Mouse (Mus musculus) kidney, embryonic 15.5 days (tissue): ENCODE data around the gene Slc35c2. TPM values are rescaled to one million over a fixed set of nuclear protein-coding genes. Genes with fewer than 3 reads are reported as not detected.

ENCODE experiments used
- ATAC-seq: fragments of 200-750 bp; cut with Nextera tagmentation; replicated peaks from 2 replicates; pipeline ENCODE4 v1.8.0; 2017; ENCODE audit warnings: moderate TSS enrichment; ENCODE audit not compliant: low FRiP score
- H3K27ac ChIP-seq: fragments of 300-500 bp; sonication (generic); 2 replicates; pipeline ENCODE4 v1.5.1; 2015; ENCODE audit warnings: mild to moderate bottlenecking, inconsistent platforms
- H3K27me3 ChIP-seq: fragments of 300-500 bp; sonication (generic); 2 replicates; pipeline ENCODE4 v1.6.1; 2015; ENCODE audit warnings: inconsistent platforms
- H3K36me3 ChIP-seq: fragments of 300-500 bp; sonication (generic); 2 replicates; pipeline ENCODE4 v1.6.1; 2015; ENCODE audit warnings: inconsistent platforms
- H3K4me1 ChIP-seq: fragments of 300-500 bp; sonication (generic); 2 replicates; pipeline ENCODE4 v1.6.1; 2015; ENCODE audit warnings: inconsistent platforms
- H3K4me2 ChIP-seq: fragments of 300-500 bp; sonication (generic); 2 replicates; pipeline ENCODE4 v1.6.1; 2015; ENCODE audit warnings: moderate library complexity, mild to moderate bottlenecking, inconsistent platforms
- H3K4me3 ChIP-seq: fragments of 300-500 bp; sonication (generic); replicated peaks from 2 replicates; pipeline ENCODE4 v1.5.1; 2015; ENCODE audit warnings: mild to moderate bottlenecking, inconsistent platforms
- H3K9ac ChIP-seq: fragments of 300-500 bp; sonication (generic); 2 replicates; pipeline ENCODE4 v1.6.1; 2015; ENCODE audit warnings: mild to moderate bottlenecking, inconsistent platforms
- H3K9me3 ChIP-seq: fragments of 300-500 bp; sonication (generic); replicated peaks from 2 replicates; pipeline ENCODE4 v1.6.1; 2016; ENCODE audit warnings: inconsistent platforms
- WGBS: fragments of 180-500 bp; shearing (Covaris S2); methylation state at CpG from one replicate; pipeline ENCODE4 v1.1.7; 2015; ENCODE audit warnings: mixed read lengths; 5-methylcytosine and 5-hydroxymethylcytosine counted together
- polyA plus RNA-seq: library from polyadenylated mRNA; unstranded; fragments of >200 nt; fragmentation: Nextera tagmentation; extraction: Ambion mirVana; gene quantifications from 2 replicates; pipeline ENCODE4 v1.2.1, GENCODE M21; 2015

Slc35c2 gene
- polyA plus RNA-seq, 1 experiment from 2014 or later = 53.7 TPM

- H3K36me3 ChIP-seq = no peaks in the 10 kb centered on the region
- no peak overlapping the region for H3K9ac ChIP-seq
- no peak for ATAC-seq
- peaks cover 90% of the 10 kb centered on the region for H3K4me1 ChIP-seq
- WGBS = 82% methylated on average over 22 of the region's 22 CpGs
- no peak overlapping the region for H3K4me3 ChIP-seq
- no peak overlapping the region for H3K4me2 ChIP-seq
- H3K27me3 ChIP-seq = no peaks in the 10 kb centered on the region
- H3K9me3 ChIP-seq = no peaks in the 10 kb centered on the region
- peak overlapping the region; percentile 79 for H3K27ac ChIP-seq
Observed at GRCm38 (mm10) chr2:165321981-165322735, 34.5 kb upstream of the Slc35c2 start.

GRCm38 (mm10) chr2:165321381-165321888 lies 33.8 kb upstream of the Slc35c2 start:
- WGBS = 51% methylated on average over 8 of the region's 8 CpGs
- H3K9me3 ChIP-seq = no peaks in the 10 kb centered on the region
- peaks cover 93% of the 10 kb centered on the region for H3K4me1 ChIP-seq
- no peak overlapping the region for H3K9ac ChIP-seq
- H3K27ac ChIP-seq = peak overlapping the region; percentile 79
- H3K4me2 ChIP-seq = peak overlapping the region; percentile 20; the same call in 1 of the 2 replicates
- H3K4me3 ChIP-seq = no peak overlapping the region
- no peak for ATAC-seq
- H3K27me3 ChIP-seq = no peaks in the 10 kb centered on the region
- H3K36me3 ChIP-seq = no peaks in the 10 kb centered on the region

DNA sequence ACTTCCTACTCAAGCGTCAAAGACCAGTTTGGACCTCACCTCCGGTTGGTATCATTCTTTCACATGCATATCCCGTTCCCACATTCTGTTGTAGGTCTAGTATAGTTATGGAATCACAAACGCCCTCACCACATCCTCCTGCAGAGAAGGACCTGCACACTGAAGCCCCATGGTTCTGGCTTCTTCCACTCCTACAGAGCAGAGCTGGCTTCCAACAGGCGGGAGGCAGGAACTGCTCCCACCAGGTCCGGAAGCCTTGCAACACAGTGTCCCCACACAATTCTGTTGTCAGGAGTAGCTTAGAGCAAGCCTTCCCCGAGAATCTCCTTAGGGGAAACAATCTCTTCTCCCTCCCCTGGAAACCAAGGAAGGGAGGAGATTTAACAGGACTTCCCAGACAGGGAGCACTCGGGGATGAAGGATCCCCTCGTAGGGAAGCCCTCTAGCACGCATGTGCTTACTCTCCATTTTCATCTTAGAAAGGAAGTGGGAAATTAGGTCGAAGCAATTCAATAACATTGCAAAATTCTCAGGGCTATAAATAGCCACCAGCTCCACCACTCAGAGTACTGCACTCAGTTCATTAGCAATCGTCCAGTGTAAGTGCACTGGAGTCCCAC lies 33.0 kb upstream of the Slc35c2 start:
- no peak overlapping the region for H3K9ac ChIP-seq
- H3K27ac ChIP-seq = peak overlapping the region; percentile 79
- H3K4me1 ChIP-seq = peaks cover 97% of the 10 kb centered on the region
- 58% methylated on average over 12 of the region's 12 CpGs for WGBS
- H3K4me2 ChIP-seq = peak overlapping the region; percentile 20
- H3K4me3 ChIP-seq = no peak overlapping the region
- ATAC-seq = no peak
- no peaks in the 10 kb centered on the region for H3K9me3 ChIP-seq
- H3K36me3 ChIP-seq = peaks cover under 1% of the 10 kb centered on the region
- no peaks in the 10 kb centered on the region for H3K27me3 ChIP-seq

GRCm38 (mm10) chr2:165319503-165319902 lies 31.8 kb upstream of the Slc35c2 start:
- Histone ChIP-seq H3K9me3 (no peaks in the 10 kb centered on the region), H3K27me3 (no peaks in the 10 kb centered on the region), H3K4me3 (no peak overlapping the region), H3K9ac (no peak overlapping the region), H3K27ac (peak overlapping the region; percentile 79), H3K4me2 (no peak overlapping the region), H3K36me3 (peaks cover 12% of the 10 kb centered on the region), H3K4me1 (peaks cover 97% of the 10 kb centered on the region)
- no peak for ATAC-seq
- 35% methylated on average over 4 of the region's 4 CpGs for WGBS

DNA sequence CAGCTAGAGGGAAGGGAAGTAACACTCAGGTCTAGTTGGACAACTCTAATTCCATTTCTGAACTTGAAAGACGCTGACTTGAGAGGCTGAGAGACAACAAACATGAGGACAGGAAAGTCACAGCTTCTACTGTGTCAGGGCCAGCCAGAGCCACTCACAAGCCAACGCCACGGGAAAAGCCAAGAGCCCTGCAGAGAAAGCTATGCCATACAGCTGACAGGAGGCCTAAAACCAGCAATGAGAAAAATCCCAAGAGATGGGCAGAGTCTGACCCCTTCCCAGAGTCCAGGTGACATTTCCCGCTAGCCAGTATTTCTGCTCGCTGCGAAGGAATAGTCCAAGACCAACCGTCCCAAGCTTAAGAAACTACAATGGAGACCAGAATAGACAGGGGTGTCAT lies 31.3 kb upstream of the Slc35c2 start:
- Histone ChIP-seq H3K27ac (peak overlapping the region; percentile 33), H3K4me1 (peaks cover 97% of the 10 kb centered on the region), H3K4me2 (no peak overlapping the region), H3K4me3 (no peak overlapping the region), H3K27me3 (no peaks in the 10 kb centered on the region), H3K9ac (no peak overlapping the region), H3K9me3 (no peaks in the 10 kb centered on the region), H3K36me3 (peaks cover 18% of the 10 kb centered on the region)
- no peak for ATAC-seq
- 77% methylated on average over 7 of the region's 7 CpGs for WGBS

DNA sequence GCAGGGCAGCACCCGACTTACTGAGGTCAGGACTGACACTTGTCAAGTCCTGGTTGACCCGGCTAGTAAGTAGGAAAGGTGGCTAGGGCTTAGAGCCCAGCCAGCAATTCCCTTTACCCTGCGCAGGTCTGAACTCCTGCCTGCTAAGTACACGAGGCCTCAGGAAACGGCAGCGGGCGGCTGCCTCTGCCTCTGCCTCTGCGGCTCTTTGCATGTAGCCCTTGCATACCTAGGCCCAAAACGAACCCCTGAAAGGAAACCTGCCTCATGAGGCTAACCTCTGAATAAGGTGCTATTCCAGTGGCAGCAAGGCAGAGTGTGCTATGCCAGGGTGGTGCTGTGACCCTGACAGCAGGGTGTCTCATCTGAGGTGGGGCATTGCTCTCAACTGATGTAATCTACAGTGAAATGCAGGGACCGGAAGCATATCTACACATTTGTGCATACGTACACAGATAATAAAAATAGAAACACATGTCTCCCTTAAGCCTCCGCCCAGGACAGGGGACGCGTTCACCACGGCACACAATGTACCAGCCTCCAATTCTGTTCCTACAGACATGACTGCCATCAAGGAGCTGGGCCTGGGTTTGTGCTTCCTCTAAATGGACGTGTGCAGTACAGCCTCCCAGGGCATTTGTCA lies 30.1 kb upstream of the Slc35c2 start:
- no peak overlapping the region for H3K9ac ChIP-seq
- H3K36me3 ChIP-seq = peaks cover 29% of the 10 kb centered on the region
- no peak overlapping the region for H3K4me3 ChIP-seq
- H3K4me1 ChIP-seq = peaks cover 97% of the 10 kb centered on the region
- H3K27me3 ChIP-seq = no peaks in the 10 kb centered on the region
- no peak for ATAC-seq
- peak overlapping the region; percentile 83 for H3K27ac ChIP-seq
- 47% methylated on average over 16 of the region's 16 CpGs for WGBS
- H3K9me3 ChIP-seq = no peaks in the 10 kb centered on the region
- no peak overlapping the region for H3K4me2 ChIP-seq

DNA sequence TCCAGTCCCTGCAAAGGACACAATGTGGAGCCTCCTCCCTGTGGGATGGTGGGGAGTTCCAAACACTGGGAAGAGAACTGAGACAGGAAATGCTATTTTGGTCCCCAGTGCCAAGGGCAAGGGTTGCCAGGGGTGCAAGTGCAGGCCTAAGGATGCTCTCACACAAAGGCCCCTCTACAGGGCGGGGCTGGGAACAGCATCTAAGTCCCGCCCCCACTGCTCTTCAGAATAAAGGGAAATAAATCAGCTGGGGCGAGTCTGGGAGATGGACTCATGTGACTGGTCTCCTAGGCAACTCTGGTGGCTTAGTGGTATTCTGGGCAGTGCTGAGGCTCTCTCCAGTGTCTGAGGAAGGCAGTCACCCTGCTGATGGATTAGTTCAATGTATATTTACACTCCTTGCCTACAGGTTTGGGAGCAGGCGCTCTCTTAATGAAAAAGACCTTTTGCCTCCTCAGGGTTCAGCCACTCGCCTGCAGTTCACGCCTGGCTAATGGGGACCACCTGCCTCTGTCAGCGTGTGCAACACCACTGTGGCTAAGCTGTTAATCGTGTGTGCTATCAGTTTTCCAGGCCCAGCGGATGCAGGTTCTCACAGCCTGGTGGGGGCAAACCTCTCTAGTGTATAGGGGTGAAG lies 29.3 kb upstream of the Slc35c2 start:
- Histone ChIP-seq H3K9me3 (no peaks in the 10 kb centered on the region), H3K4me1 (peaks cover 93% of the 10 kb centered on the region), H3K27me3 (no peaks in the 10 kb centered on the region), H3K27ac (peak overlapping the region; percentile 83), H3K4me2 (peak overlapping the region; percentile 5; the same call in 1 of the 2 replicates), H3K4me3 (no peak overlapping the region), H3K36me3 (peaks cover 37% of the 10 kb centered on the region), H3K9ac (no peak overlapping the region)
- ATAC-seq = peak; percentile 78
- 13% methylated on average over 9 of the region's 9 CpGs for WGBS

GRCm38 (mm10) chr2:165316204-165316603 lies 28.5 kb upstream of the Slc35c2 start:
- Histone ChIP-seq H3K9ac (no peak overlapping the region), H3K36me3 (peaks cover 44% of the 10 kb centered on the region), H3K9me3 (no peaks in the 10 kb centered on the region), H3K27ac (peak overlapping the region; percentile 83), H3K4me2 (0 out of 2 replicates have a peak overlapping the region, but pooled peaks have one; percentile 5), H3K27me3 (no peaks in the 10 kb centered on the region), H3K4me1 (peaks cover 92% of the 10 kb centered on the region), H3K4me3 (no peak overlapping the region)
- ATAC-seq = no peak
- WGBS = 41% methylated on average over 10 of the region's 10 CpGs

- H3K27me3 ChIP-seq = no peaks in the 10 kb centered on the region
- peaks cover 64% of the 10 kb centered on the region for H3K36me3 ChIP-seq
- H3K9me3 ChIP-seq = no peaks in the 10 kb centered on the region
- ATAC-seq = peak; percentile 43; the same call in 1 of the 2 replicates
- no peak overlapping the region for H3K4me2 ChIP-seq
- peak overlapping the region; percentile 77 for H3K27ac ChIP-seq
- H3K4me1 ChIP-seq = peaks cover 91% of the 10 kb centered on the region
- H3K4me3 ChIP-seq = no peak overlapping the region
- 42% methylated on average over 8 of the region's 8 CpGs for WGBS
- no peak overlapping the region for H3K9ac ChIP-seq
Observed at GRCm38 (mm10) chr2:165314197-165314596, 26.5 kb upstream of the Slc35c2 start.

DNA sequence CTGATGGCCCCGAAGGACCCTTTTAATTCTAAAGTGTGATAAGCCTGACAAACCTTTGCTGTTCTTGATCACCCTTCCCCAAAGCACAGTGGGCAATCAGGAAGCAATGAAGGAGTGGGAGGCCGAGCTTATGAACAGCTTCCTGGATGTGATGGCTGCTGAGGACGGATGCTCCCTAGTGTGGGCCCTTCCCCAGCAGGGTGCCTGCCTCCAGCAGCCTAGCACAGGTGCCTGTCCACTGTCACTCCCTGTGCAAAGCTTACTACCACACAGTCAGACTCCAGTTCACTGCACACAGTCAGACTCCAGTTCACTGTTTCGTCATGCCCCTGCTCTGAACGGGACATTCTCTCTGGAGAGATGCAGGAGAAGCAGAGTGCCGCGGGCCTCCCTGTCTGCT lies 24.7 kb upstream of the Slc35c2 start:
- Histone ChIP-seq H3K9me3 (no peaks in the 10 kb centered on the region), H3K4me3 (no peak overlapping the region), H3K4me1 (peaks cover 81% of the 10 kb centered on the region), H3K27ac (no peak overlapping the region), H3K9ac (no peak overlapping the region), H3K27me3 (no peaks in the 10 kb centered on the region), H3K36me3 (peaks cover 81% of the 10 kb centered on the region), H3K4me2 (no peak overlapping the region)
- ATAC-seq = no peak
- WGBS = 50% methylated on average over 7 of the region's 7 CpGs

DNA sequence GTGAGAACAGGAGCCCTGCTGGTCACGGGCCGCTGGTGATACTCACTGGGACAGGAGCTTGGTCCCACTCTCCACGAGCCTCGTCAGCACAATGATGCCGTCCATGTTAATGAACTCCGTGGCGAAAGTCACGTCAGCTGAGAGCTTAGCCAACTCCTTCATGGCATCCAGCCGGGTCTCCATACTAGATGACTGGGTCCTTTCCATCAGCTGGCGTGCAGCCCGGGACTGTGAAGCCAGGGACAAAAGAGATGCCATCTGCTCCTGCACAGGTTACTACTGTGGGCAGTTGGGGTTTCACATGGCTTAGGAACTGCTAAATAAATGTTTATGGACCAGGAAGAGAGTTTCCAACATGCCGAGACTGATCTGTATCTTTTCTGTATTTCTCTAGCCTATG lies 23.9 kb upstream of the Slc35c2 start:
- H3K4me2 ChIP-seq = no peak overlapping the region
- H3K27me3 ChIP-seq = no peaks in the 10 kb centered on the region
- peaks cover 89% of the 10 kb centered on the region for H3K36me3 ChIP-seq

More for the DNA sequence above, 23.9 kb upstream of the Slc35c2 start:
- 70% methylated on average over 12 of the region's 12 CpGs for WGBS
- Histone ChIP-seq H3K4me1 (peaks cover 76% of the 10 kb centered on the region), H3K9ac (no peak overlapping the region), H3K9me3 (no peaks in the 10 kb centered on the region), H3K4me3 (no peak overlapping the region), H3K27ac (no peak overlapping the region)
- no peak for ATAC-seq
